Mouse (Mus musculus): Measurements from ENCODE around the gene Wtip. TPM values are rescaled to one million over a fixed set of nuclear protein-coding genes. Genes with fewer than 3 reads are reported as not detected.
"Not testable (repeated sequence)": the region's sequence is repeated elsewhere in the genome, so short reads cannot be mapped to it uniquely, and the experiment has no call there.

The Wtip gene
- polyA plus RNA-seq, 1 experiment from 2014 or later, result 7.8 TPM

GRCm38 (mm10) chr7:34100002-34100401, 33.1 kb downstream of the Wtip start:
- no peaks in the 10 kb centered on the region for H3K36me3 ChIP-seq (ENCODE audit: control insufficient read depth, insufficient read depth, low read length)
- H3K4me2 ChIP-seq (ENCODE audit: low read depth, low read length), result no peak overlapping the region
- H3K27me3 ChIP-seq (replicated peaks; ENCODE audit: control insufficient read depth, insufficient read depth, low read length), result no peaks in the 10 kb centered on the region
- DNase-seq (ENCODE audit: low spot score) (no peak), ATAC-seq (ENCODE audit: low read depth) (no peak)
- H3K9ac ChIP-seq (ENCODE audit: low read depth, low read length), result no peak overlapping the region
- no peak overlapping the region for H3K27ac ChIP-seq (replicated peaks; ENCODE audit: low read depth, low read length)
- H3K4me1 ChIP-seq (ENCODE audit: control insufficient read depth, insufficient read depth, low read length), result no peaks in the 10 kb centered on the region
- no peak overlapping the region for H3K4me3 ChIP-seq (ENCODE audit: low read depth, low read length)
- WGBS, result 73% methylated on average over 2 of the region's 2 CpGs
- H3K9me3 ChIP-seq (ENCODE audit: control insufficient read depth, low read length), result peaks cover 4% of the 10 kb centered on the region; the same call in 1 of the 2 replicates

DNA sequence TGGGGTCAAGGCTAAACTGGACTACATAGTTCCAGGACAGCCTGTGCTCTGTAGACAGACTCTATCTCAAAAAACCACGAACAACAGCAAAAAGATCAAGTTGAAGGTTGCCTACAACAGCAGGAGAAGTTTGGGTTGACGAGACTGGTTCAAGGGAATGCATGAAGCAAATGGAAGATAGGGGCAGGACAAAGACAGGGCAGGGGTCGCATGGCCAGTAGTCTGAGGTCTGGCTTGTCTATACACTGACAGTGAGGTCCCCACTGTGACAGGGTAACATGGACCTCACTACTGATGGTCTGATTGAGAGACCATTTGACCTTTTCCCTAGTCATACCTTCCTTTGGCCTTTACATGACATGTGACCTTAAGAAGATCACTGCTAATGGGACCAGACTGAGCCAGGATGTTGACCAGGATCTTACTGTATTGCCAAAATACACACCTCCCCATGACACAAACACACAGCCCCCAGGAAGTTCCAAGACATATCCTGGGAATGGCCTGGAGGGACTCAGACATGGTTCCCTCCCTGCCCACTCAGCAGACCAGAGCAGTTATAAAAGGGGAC, 38.1 kb downstream of the Wtip start, which contains the start of gene Scgb1b30:
Scgb1b30 (plus strand) TSS at position 521 of the 571 bp plus-strand sequence.
- no peak within 1 kb of the TSS for H3K4me2 ChIP-seq (ENCODE audit: low read depth, low read length)
- 67% methylated on average over 3 of the region's 3 CpGs for WGBS
- H3K9ac ChIP-seq (ENCODE audit: low read depth, low read length), result no peak within 1 kb of the TSS
- peaks cover 5% of the 10 kb centered on the region; the same call in 1 of the 2 replicates for H3K9me3 ChIP-seq (ENCODE audit: control insufficient read depth, low read length)
- no peak for ATAC-seq (ENCODE audit: low read depth)
- H3K27me3 ChIP-seq (replicated peaks; ENCODE audit: control insufficient read depth, insufficient read depth, low read length), result no peaks in the 10 kb centered on the region
- DNase-seq (ENCODE audit: low spot score), result no peak
- no peaks in the 10 kb centered on the region for H3K4me1 ChIP-seq (ENCODE audit: control insufficient read depth, insufficient read depth, low read length)
- H3K27ac ChIP-seq (replicated peaks; ENCODE audit: low read depth, low read length), result no peak within 1 kb of the TSS
- no peaks in the 10 kb centered on the region for H3K36me3 ChIP-seq (ENCODE audit: control insufficient read depth, insufficient read depth, low read length)
- no peak within 1 kb of the TSS for H3K4me3 ChIP-seq (ENCODE audit: low read depth, low read length)

DNA sequence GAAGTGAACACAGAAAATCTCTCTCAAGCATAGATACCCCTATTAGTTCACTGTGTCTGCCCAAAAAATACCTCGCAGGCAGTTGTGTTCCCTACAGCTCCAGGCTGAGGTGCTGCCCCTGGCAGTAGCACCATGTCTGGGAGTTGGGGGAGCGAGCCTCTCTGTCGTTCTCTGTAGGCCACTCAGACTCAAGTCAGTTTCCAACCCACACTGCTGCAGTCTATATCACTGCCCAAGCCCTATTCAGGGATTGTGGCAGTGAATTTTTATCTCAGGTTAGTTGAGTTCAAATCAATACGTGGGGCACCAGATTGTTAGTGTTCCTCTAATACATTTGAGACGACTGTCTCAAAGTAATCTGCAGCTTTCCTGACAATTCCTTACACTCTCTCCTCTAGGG, 64.9 kb downstream of the Wtip start:
- not testable (repeated sequence) for H3K9ac ChIP-seq (ENCODE audit: low read depth, low read length); ATAC-seq (ENCODE audit: low read depth); H3K36me3 ChIP-seq (ENCODE audit: control insufficient read depth, insufficient read depth, low read length); H3K4me1 ChIP-seq (ENCODE audit: control insufficient read depth, insufficient read depth, low read length); H3K27me3 ChIP-seq (replicated peaks; ENCODE audit: control insufficient read depth, insufficient read depth, low read length); H3K4me2 ChIP-seq (ENCODE audit: low read depth, low read length); H3K9me3 ChIP-seq (ENCODE audit: control insufficient read depth, low read length); H3K4me3 ChIP-seq (ENCODE audit: low read depth, low read length); H3K27ac ChIP-seq (replicated peaks; ENCODE audit: low read depth, low read length); DNase-seq (ENCODE audit: low spot score)
- 71% methylated on average over 5 of the region's 5 CpGs for WGBS

Other genes with a start within 250 kb of the Wtip start
- not detected in 2 replicates for gene Scgb2b26, start 188.2 kb downstream of the Wtip start, polyA plus RNA-seq (2014; fragmentation: Nextera tagmentation; extraction: Ambion mirVana)
- gene Scgb2b27, start 119.3 kb downstream of the Wtip start, polyA plus RNA-seq (2014; fragmentation: Nextera tagmentation; extraction: Ambion mirVana), result not detected in 2 replicates
- gene Scgb1b27, start 111.8 kb downstream of the Wtip start, polyA plus RNA-seq (2014; fragmentation: Nextera tagmentation; extraction: Ambion mirVana), result not detected in 2 replicates
- not detected in 2 replicates for gene Scgb1b30, start 37.8 kb downstream of the Wtip start, polyA plus RNA-seq (2014; fragmentation: Nextera tagmentation; extraction: Ambion mirVana)
- 166 and 183 TPM in 2 replicates for gene Uba2, start 36.3 kb upstream of the Wtip start, polyA plus RNA-seq (2014; fragmentation: Nextera tagmentation; extraction: Ambion mirVana)
- 47.5 and 55.0 TPM in 2 replicates for gene Pdcd2l, start 63.4 kb upstream of the Wtip start, polyA plus RNA-seq (2014; fragmentation: Nextera tagmentation; extraction: Ambion mirVana)
- 313 and 332 TPM in 2 replicates for gene Gpi1, start 97.1 kb upstream of the Wtip start, polyA plus RNA-seq (2014; fragmentation: Nextera tagmentation; extraction: Ambion mirVana)
- not detected in 2 replicates for gene Gm6096, start 117.8 kb upstream of the Wtip start, polyA plus RNA-seq (2014; fragmentation: Nextera tagmentation; extraction: Ambion mirVana)
- gene 4931406P16Rik, start 180.3 kb upstream of the Wtip start, polyA plus RNA-seq (2014; fragmentation: Nextera tagmentation; extraction: Ambion mirVana), result 36.1 and 40.3 TPM in 2 replicates

All from embryonic facial prominence, embryonic 14.5 days (tissue).